Comparison of ENCODE assay signal across 9 mouse cellular contexts in genomic region chr2:94243053-94243916, GRCm38 (mm10).
A peak's percentile ranks its signal among the peaks of the same experiment; 100 is the strongest.
DNase-seq lines count a peak whose midpoint lies in the region; TF ChIP-seq lines count a peak whose summit lies in the region.
"Had no signal": no experiment of that assay in that cellular context is flagged by ENCODE, and none has a peak within 500 bp of the region (broad histone marks: within the 10 kb centered on the region; RNA-seq: fewer than 3 reads in every experiment).

No protein-coding gene starts in this region.

- DNase-seq in frontal cortex, adult 2 months (ENCODE audit: extremely low spot score in 1 of 2, low spot score in 1 of 2) = peak; percentile 53 to 73
- no peak for DNase-seq in frontal cortex, postnatal 14 days (ENCODE audit: low spot score in 2 of 2)
- DNase-seq in embryo, embryonic 11 days = peak; percentile 47
- peak; percentile 54 for DNase-seq in limb, embryonic 10.5 days (ENCODE audit: low spot score)
- DNase-seq in right cerebral cortex, postnatal 25 days = peak; percentile 72
- DNase-seq in lung, postnatal 14 days = no peak
- DNase-seq in ovary, postnatal 14 days (ENCODE audit: low spot score) = no peak

- WGBS in limb, embryonic 10.5 days = under 1% methylated on average over 50 of the region's 50 CpGs

- TF ChIP-seq POLR2A in ES-Bruce4 (IDR thresholded peaks at IDR 0.05; ENCODE audit: insufficient read depth, low read length) = no peak

- no peak for TF ChIP-seq CTCF in ES-Bruce4 (IDR thresholded peaks at IDR 0.05; ENCODE audit: low read depth, low read length)

- no peaks in the 10 kb centered on the region for H3K36me3 ChIP-seq in ES-Bruce4 (ENCODE audit: control insufficient read depth, insufficient read depth, low read length, poor library complexity, severe bottlenecking)
- no peaks in the 10 kb centered on the region for H3K36me3 ChIP-seq in limb, embryonic 10.5 days
- H3K36me3 ChIP-seq: G1E had no signal

- H3K27me3 ChIP-seq in ES-Bruce4 (ENCODE audit: control insufficient read depth, insufficient read depth, low read length, poor library complexity, severe bottlenecking) = peaks cover 30% of the 10 kb centered on the region
- peaks cover 100% of the 10 kb centered on the region for H3K27me3 ChIP-seq in limb, embryonic 10.5 days (ENCODE audit: low read depth, poor library complexity, severe bottlenecking)

- no peaks in the 10 kb centered on the region for H3K4me1 ChIP-seq in ES-Bruce4 (ENCODE audit: control insufficient read depth, insufficient read depth, low read length)
- H3K4me1 ChIP-seq in limb, embryonic 10.5 days = peaks cover 32% of the 10 kb centered on the region

- H3K27ac ChIP-seq in ES-Bruce4 (ENCODE audit: insufficient read depth, low read length) = no peak overlapping the region
- no peak overlapping the region for H3K27ac ChIP-seq in limb, embryonic 10.5 days

- no peak for TF ChIP-seq EP300 in ES-Bruce4 (IDR thresholded peaks at IDR 0.05; ENCODE audit: insufficient read depth, low read depth, low read length)

- peak overlapping the region; percentile 52 for H3K4me3 ChIP-seq in ES-Bruce4 (ENCODE audit: low read depth, low read length)
- H3K4me3 ChIP-seq in limb, embryonic 10.5 days = peak overlapping the region; percentile 32

- peak overlapping the region; percentile 32 for H3K9ac ChIP-seq in ES-Bruce4 (ENCODE audit: low read depth, poor library complexity, severe bottlenecking)

- H3K9me3 ChIP-seq in ES-Bruce4 (replicated peaks; ENCODE audit: control insufficient read depth, insufficient read depth, low read length, poor library complexity, severe bottlenecking) = no peaks in the 10 kb centered on the region
- no peaks in the 10 kb centered on the region for H3K9me3 ChIP-seq in limb, embryonic 10.5 days (replicated peaks)
- H3K9me3 ChIP-seq: G1E had no signal

Comparison
In these comparisons a context has a peak if more than half of its experiments do, and no peak if none do; other contexts are left out.
1. DNase-seq: peak in frontal cortex, adult 2 months (2 of 2), embryo, embryonic 11 days (single experiment), limb, embryonic 10.5 days (single experiment) and right cerebral cortex, postnatal 25 days (single experiment); none in frontal cortex, postnatal 14 days (0 of 2), lung, postnatal 14 days (single experiment) and ovary, postnatal 14 days (single experiment).